In the genomic region with DNA sequence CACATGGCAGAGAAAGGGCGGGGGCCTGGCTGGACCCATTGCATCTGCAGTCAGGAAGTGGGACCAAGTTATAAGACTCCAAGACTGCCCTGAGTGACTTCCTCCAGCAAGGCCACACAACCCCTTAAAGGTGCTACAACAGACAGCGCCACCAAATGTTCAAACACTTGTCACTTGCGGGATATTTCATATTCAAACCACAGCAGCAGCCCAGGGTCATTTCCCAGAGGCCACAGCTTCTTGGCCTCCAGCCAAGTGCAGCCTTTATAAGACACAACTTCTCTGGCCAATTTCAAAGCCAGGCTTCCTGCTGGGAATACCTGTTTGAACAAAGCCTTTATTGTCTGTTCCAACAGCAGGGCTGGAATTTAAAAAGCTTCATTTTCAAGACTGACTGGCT, we compare ENCODE assay signal across 8 mouse cellular contexts.
DNase-seq lines count a peak whose midpoint lies in the region; ATAC-seq and TF ChIP-seq lines count a peak whose summit lies in the region.

No protein-coding gene starts in this region.

- TF ChIP-seq CTCF in forebrain, postnatal 0 days (IDR thresholded peaks at IDR 0.05; ENCODE audit: low read depth) = peak; percentile 8; the same call in 1 of the 2 replicates

- H3K27ac ChIP-seq in forebrain, postnatal 0 days (ENCODE audit: low read depth, low read length) = no peak overlapping the region
- no peak overlapping the region for H3K27ac ChIP-seq in forebrain, embryonic 15.5 days (replicated peaks)
- H3K27ac ChIP-seq in midbrain, embryonic 10.5 days (replicated peaks) = no peak overlapping the region
- H3K27ac ChIP-seq in midbrain, embryonic 16.5 days (ENCODE audit: low read length) = no peak overlapping the region

- no peak overlapping the region for H3K4me2 ChIP-seq in forebrain, postnatal 0 days (ENCODE audit: low read depth)
- H3K4me2 ChIP-seq in forebrain, embryonic 15.5 days (replicated peaks) = no peak overlapping the region
- H3K4me2 ChIP-seq in midbrain, embryonic 16.5 days (ENCODE audit: low read length) = no peak overlapping the region

- ATAC-seq in forebrain, postnatal 0 days = no peak
- no peak for ATAC-seq in forebrain, embryonic 15.5 days (replicated peaks)
- no peak; the same call in 1 of the 2 replicates for ATAC-seq in midbrain, embryonic 16.5 days
- peak; percentile 78 for ATAC-seq in granulocyte monocyte progenitor cell, adult 5-6 weeks (replicated peaks; ENCODE audit: poor library complexity, severe bottlenecking)
- no peak for ATAC-seq in megakaryocyte, adult 5-6 weeks (ENCODE audit: poor library complexity, severe bottlenecking)

- no peaks in the 10 kb centered on the region for H3K9me3 ChIP-seq in forebrain, postnatal 0 days (ENCODE audit: low read length)
- no peaks in the 10 kb centered on the region for H3K9me3 ChIP-seq in forebrain, embryonic 15.5 days
- no peaks in the 10 kb centered on the region for H3K9me3 ChIP-seq in midbrain, embryonic 10.5 days (replicated peaks)
- H3K9me3 ChIP-seq in midbrain, embryonic 16.5 days (replicated peaks; ENCODE audit: control insufficient read depth, low read length, poor library complexity, severe bottlenecking) = no peaks in the 10 kb centered on the region

- H3K27me3 ChIP-seq in forebrain, postnatal 0 days (ENCODE audit: insufficient read depth, low read length) = no peaks in the 10 kb centered on the region
- H3K27me3 ChIP-seq in forebrain, embryonic 15.5 days = 0 out of 2 replicates have a peak, but pooled peaks cover 3% of the 10 kb centered on the region
- H3K27me3 ChIP-seq in midbrain, embryonic 10.5 days (ENCODE audit: low read depth, poor library complexity, severe bottlenecking) = no peaks in the 10 kb centered on the region
- no peaks in the 10 kb centered on the region for H3K27me3 ChIP-seq in midbrain, embryonic 16.5 days (ENCODE audit: control insufficient read depth, insufficient read depth, low read depth, low read length)

- no peak overlapping the region for H3K9ac ChIP-seq in forebrain, postnatal 0 days
- no peak overlapping the region for H3K9ac ChIP-seq in forebrain, embryonic 15.5 days (replicated peaks)
- H3K9ac ChIP-seq in midbrain, embryonic 16.5 days (ENCODE audit: low read depth, low read length) = no peak overlapping the region

- no peaks in the 10 kb centered on the region for H3K4me1 ChIP-seq in forebrain, postnatal 0 days (ENCODE audit: insufficient read depth)
- H3K4me1 ChIP-seq in forebrain, embryonic 15.5 days = peaks cover 8% of the 10 kb centered on the region; the same call in 1 of the 2 replicates
- peaks cover 10% of the 10 kb centered on the region for H3K4me1 ChIP-seq in midbrain, embryonic 10.5 days
- peaks cover 7% of the 10 kb centered on the region for H3K4me1 ChIP-seq in midbrain, embryonic 16.5 days (ENCODE audit: control insufficient read depth, insufficient read depth, low read length)

- DNase-seq in forebrain, postnatal 0 days = no peak
- DNase-seq in midbrain, embryonic 10.5 days (ENCODE audit: low spot score) = peak; percentile 10
- peak; percentile 7 for DNase-seq in ovary, postnatal 14 days (ENCODE audit: low spot score)
- no peak for DNase-seq in frontal cortex, postnatal 36 days (ENCODE audit: low spot score in 2 of 2)

- no peaks in the 10 kb centered on the region for H3K36me3 ChIP-seq in forebrain, postnatal 0 days (ENCODE audit: insufficient read depth)
- H3K36me3 ChIP-seq in forebrain, embryonic 15.5 days = no peaks in the 10 kb centered on the region
- no peaks in the 10 kb centered on the region for H3K36me3 ChIP-seq in midbrain, embryonic 10.5 days
- H3K36me3 ChIP-seq in midbrain, embryonic 16.5 days (ENCODE audit: control insufficient read depth, insufficient read depth, low read length) = no peaks in the 10 kb centered on the region

- no peak overlapping the region for H3K4me3 ChIP-seq in forebrain, postnatal 0 days (ENCODE audit: low read depth, low read length)
- H3K4me3 ChIP-seq in forebrain, embryonic 15.5 days = no peak overlapping the region
- no peak overlapping the region for H3K4me3 ChIP-seq in midbrain, embryonic 10.5 days
- no peak overlapping the region for H3K4me3 ChIP-seq in midbrain, embryonic 16.5 days (ENCODE audit: low read depth, low read length)

- WGBS in forebrain, postnatal 0 days = 57% methylated on average over 3 of the region's 3 CpGs
- 59% methylated on average over 3 of the region's 3 CpGs for WGBS in forebrain, embryonic 15.5 days
- 89% methylated on average over 3 of the region's 3 CpGs for WGBS in midbrain, embryonic 10.5 days
- WGBS in midbrain, embryonic 16.5 days = 53% methylated on average over 3 of the region's 3 CpGs

Comparison
In these comparisons a context has a peak if more than half of its experiments do, and no peak if none do; other contexts are left out.
1. DNase-seq: peak in midbrain, embryonic 10.5 days (single experiment) and ovary, postnatal 14 days (single experiment); none in forebrain, postnatal 0 days (single experiment) and frontal cortex, postnatal 36 days (0 of 2).